Mouse (Mus musculus): ENCODE data around the gene Cacna1d. TPM values are rescaled to one million over a fixed set of nuclear protein-coding genes. Genes with fewer than 3 reads are reported as not detected.

The Cacna1d gene
- polyA plus RNA-seq, 1 experiment from 2014 or later: 2.6 TPM

DNA sequence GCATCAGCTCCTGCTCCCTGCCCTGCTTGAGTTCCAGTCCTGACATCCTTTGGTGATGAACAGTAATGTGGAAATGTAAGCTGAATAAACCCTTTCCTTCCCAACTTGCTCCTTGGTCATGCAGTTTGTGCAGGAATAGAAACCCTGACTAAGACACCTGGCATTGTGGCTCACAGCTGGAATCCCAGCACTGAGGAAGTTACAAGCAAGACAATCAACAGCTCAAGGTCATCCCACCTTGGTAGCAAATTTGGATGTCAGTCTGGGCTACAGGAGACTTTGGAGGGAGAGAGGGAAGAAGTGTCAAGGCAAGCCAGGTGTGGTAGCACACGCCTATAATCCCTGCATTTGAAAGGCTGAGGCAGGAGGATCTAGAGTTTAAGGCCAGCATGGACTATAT is 159.4 kb downstream of the Cacna1d start:
- Histone ChIP-seq H3K9me3 (ENCODE audit: control insufficient read depth, low read length) (no peaks in the 10 kb centered on the region), H3K4me3 (ENCODE audit: low read length) (no peak overlapping the region), H3K4me2 (ENCODE audit: low read depth, low read length) (no peak overlapping the region), H3K27me3 (replicated peaks; ENCODE audit: control insufficient read depth, insufficient read depth, low read length) (no peaks in the 10 kb centered on the region), H3K4me1 (ENCODE audit: control insufficient read depth, insufficient read depth, low read length) (peaks cover 5% of the 10 kb centered on the region), H3K9ac (ENCODE audit: low read depth, low read length) (no peak overlapping the region), H3K27ac (ENCODE audit: low read length) (no peak overlapping the region), H3K36me3 (ENCODE audit: control insufficient read depth, insufficient read depth, low read length) (no peaks in the 10 kb centered on the region)
- ATAC-seq: no peak
- 82% methylated on average over 1 of the region's 1 CpGs for WGBS

DNA sequence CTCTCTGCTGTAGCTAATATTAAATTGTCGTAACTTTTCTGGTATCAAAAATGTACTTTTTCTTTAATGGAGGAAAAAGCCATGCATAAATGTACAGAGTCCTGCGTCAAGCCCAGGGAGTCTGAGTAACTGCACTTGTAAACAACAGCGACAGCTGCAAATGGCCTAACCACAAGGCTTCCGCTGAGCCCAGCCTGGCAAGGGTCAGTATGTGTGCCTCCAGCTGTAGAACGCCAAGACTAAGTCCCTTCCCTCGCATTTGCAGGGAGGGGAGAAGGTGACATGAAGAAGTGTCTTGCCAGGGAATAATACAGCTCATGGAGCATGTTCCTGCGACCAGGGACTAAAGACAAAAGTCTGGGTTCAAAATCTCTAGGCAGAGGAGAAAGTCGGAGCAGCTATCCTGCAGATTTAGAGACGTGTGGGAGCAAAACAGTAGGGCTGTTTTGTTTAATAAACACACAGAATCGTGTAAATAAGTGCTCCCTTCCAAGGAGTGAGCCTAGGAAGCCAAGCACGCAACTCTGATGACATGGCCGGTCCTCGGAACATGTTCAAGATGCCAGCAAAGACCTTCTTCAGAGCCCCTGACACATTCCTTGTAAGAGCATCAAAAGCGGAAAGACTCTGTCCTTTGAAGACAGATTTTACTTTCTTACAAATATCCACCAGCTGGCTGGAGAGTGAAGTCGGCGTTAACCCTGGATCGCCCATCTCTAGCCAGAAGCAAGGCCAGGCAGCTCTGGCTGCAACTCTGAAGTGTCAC is 160.7 kb downstream of the Cacna1d start:
- Histone ChIP-seq H3K9me3 (ENCODE audit: control insufficient read depth, low read length) (no peaks in the 10 kb centered on the region), H3K36me3 (ENCODE audit: control insufficient read depth, insufficient read depth, low read length) (no peaks in the 10 kb centered on the region), H3K9ac (ENCODE audit: low read depth, low read length) (no peak overlapping the region), H3K27ac (ENCODE audit: low read length) (peak overlapping the region; percentile 62), H3K4me1 (ENCODE audit: control insufficient read depth, insufficient read depth, low read length) (peaks cover 16% of the 10 kb centered on the region), H3K4me2 (ENCODE audit: low read depth, low read length) (no peak overlapping the region), H3K27me3 (replicated peaks; ENCODE audit: control insufficient read depth, insufficient read depth, low read length) (no peaks in the 10 kb centered on the region), H3K4me3 (ENCODE audit: low read length) (no peak overlapping the region)
- no peak for ATAC-seq
- WGBS: 58% methylated on average over 17 of the region's 17 CpGs

DNA sequence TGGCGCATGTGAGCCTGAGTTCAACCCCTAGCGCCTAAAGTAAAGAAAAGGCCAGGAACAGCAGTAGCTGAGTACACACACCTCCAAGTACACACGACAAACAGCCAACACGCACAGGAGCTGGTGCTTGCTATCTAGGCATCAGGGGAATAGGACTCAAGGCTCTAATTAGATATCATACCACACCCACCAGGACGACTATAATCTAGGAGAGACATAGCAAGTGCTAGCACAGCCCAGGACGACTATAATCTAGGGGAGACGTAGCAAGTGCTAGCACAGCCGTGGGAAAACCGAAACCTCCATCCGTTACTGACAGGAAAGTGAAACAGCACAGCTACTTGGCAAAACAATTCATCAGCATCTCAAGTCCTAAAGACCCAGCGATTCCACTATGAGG is 162.1 kb downstream of the Cacna1d start:
- 61% methylated on average over 11 of the region's 11 CpGs for whole genome bisulfite sequencing
- no peak overlapping the region for H3K27ac ChIP-seq (ENCODE audit: low read length)
- no peak overlapping the region for H3K9ac ChIP-seq (ENCODE audit: low read depth, low read length)

DNA sequence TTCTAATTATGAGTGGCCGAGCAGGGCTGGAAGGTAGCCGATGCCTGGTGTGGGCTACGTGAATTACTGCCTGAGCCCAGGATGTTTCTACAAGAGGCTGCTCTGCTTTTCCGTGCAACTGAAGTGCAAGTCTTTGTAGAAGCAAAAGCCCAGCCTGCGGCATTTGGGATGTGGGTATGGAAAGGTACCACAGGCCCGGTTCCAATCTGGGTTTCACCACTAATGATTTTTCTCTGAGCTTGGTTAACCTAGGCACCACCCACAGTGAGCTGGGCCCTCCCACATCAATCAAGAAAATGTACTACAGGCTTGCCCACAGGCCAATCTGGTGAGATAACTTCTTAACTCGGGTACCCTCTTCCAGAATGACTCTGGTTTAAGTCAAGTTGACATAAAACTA is 163.8 kb downstream of the Cacna1d start:
- Histone ChIP-seq H3K27me3 (replicated peaks; ENCODE audit: control insufficient read depth, insufficient read depth, low read length) (no peaks in the 10 kb centered on the region), H3K9ac (ENCODE audit: low read depth, low read length) (no peak overlapping the region), H3K4me2 (ENCODE audit: low read depth, low read length) (no peak overlapping the region), H3K36me3 (ENCODE audit: control insufficient read depth, insufficient read depth, low read length) (no peaks in the 10 kb centered on the region), H3K9me3 (ENCODE audit: control insufficient read depth, low read length) (no peaks in the 10 kb centered on the region), H3K4me3 (ENCODE audit: low read length) (no peak overlapping the region), H3K27ac (ENCODE audit: low read length) (no peak overlapping the region), H3K4me1 (ENCODE audit: control insufficient read depth, insufficient read depth, low read length) (peaks cover 16% of the 10 kb centered on the region)
- no peak for ATAC-seq
- WGBS: 56% methylated on average over 7 of the region's 7 CpGs

More for the DNA sequence above, 162.1 kb downstream of the Cacna1d start:
- ATAC-seq: no peak
- H3K36me3 ChIP-seq (ENCODE audit: control insufficient read depth, insufficient read depth, low read length): no peaks in the 10 kb centered on the region
- no peaks in the 10 kb centered on the region for H3K27me3 ChIP-seq (replicated peaks; ENCODE audit: control insufficient read depth, insufficient read depth, low read length)
- peaks cover 16% of the 10 kb centered on the region for H3K4me1 ChIP-seq (ENCODE audit: control insufficient read depth, insufficient read depth, low read length)
- no peak overlapping the region for H3K4me3 ChIP-seq (ENCODE audit: low read length)
- no peaks in the 10 kb centered on the region for H3K9me3 ChIP-seq (ENCODE audit: control insufficient read depth, low read length)
- H3K4me2 ChIP-seq (ENCODE audit: low read depth, low read length): no peak overlapping the region

GRCm38 (mm10) chr14:30327051-30327450 is 164.2 kb downstream of the Cacna1d start:
- Histone ChIP-seq H3K27me3 (replicated peaks; ENCODE audit: control insufficient read depth, insufficient read depth, low read length) (no peaks in the 10 kb centered on the region), H3K36me3 (ENCODE audit: control insufficient read depth, insufficient read depth, low read length) (no peaks in the 10 kb centered on the region), H3K4me1 (ENCODE audit: control insufficient read depth, insufficient read depth, low read length) (peaks cover 16% of the 10 kb centered on the region), H3K27ac (ENCODE audit: low read length) (no peak overlapping the region), H3K9me3 (ENCODE audit: control insufficient read depth, low read length) (no peaks in the 10 kb centered on the region), H3K4me2 (ENCODE audit: low read depth, low read length) (no peak overlapping the region), H3K9ac (ENCODE audit: low read depth, low read length) (no peak overlapping the region), H3K4me3 (ENCODE audit: low read length) (no peak overlapping the region)
- 53% methylated on average over 8 of the region's 8 CpGs for WGBS
- no peak for ATAC-seq

- Histone ChIP-seq H3K9me3 (ENCODE audit: control insufficient read depth, low read length) (no peaks in the 10 kb centered on the region), H3K9ac (ENCODE audit: low read depth, low read length) (0 out of 2 replicates have a peak overlapping the region, but pooled peaks have one; percentile 21), H3K27ac (ENCODE audit: low read length) (peak overlapping the region; percentile 39), H3K4me3 (ENCODE audit: low read length) (no peak overlapping the region), H3K36me3 (ENCODE audit: control insufficient read depth, insufficient read depth, low read length) (no peaks in the 10 kb centered on the region), H3K27me3 (replicated peaks; ENCODE audit: control insufficient read depth, insufficient read depth, low read length) (no peaks in the 10 kb centered on the region), H3K4me2 (ENCODE audit: low read depth, low read length) (no peak overlapping the region), H3K4me1 (ENCODE audit: control insufficient read depth, insufficient read depth, low read length) (peaks cover 16% of the 10 kb centered on the region)
- no peak for ATAC-seq
- 62% methylated on average over 4 of the region's 4 CpGs for WGBS
Observed at GRCm38 (mm10) chr14:30326226-30326625, 165.0 kb downstream of the Cacna1d start.

DNA sequence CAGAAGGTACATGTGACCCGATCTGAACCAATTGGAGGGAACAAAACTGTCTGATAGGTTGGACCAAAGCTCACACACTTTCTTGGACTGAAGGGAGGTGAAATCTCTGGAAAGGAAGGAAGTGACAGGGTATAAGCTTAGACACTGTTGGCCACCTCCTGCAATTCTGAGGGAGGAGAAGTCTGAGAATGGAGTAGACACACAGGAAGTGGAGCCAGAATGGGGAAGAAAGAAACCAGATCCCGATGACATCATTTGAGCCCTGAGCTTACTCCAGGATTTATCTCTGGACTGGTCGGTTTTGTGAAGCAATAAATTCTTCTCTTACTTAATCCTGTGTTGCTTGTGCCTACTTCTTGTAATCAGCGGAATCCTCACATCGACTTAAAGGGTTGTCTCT is 166.3 kb downstream of the Cacna1d start:
- WGBS: 52% methylated on average over 5 of the region's 5 CpGs
- no peaks in the 10 kb centered on the region for H3K27me3 ChIP-seq (replicated peaks; ENCODE audit: control insufficient read depth, insufficient read depth, low read length)
- H3K4me1 ChIP-seq (ENCODE audit: control insufficient read depth, insufficient read depth, low read length): peaks cover 13% of the 10 kb centered on the region
- H3K9me3 ChIP-seq (ENCODE audit: control insufficient read depth, low read length): no peaks in the 10 kb centered on the region
- H3K4me2 ChIP-seq (ENCODE audit: low read depth, low read length): no peak overlapping the region
- no peak overlapping the region for H3K9ac ChIP-seq (ENCODE audit: low read depth, low read length)
- H3K36me3 ChIP-seq (ENCODE audit: control insufficient read depth, insufficient read depth, low read length): no peaks in the 10 kb centered on the region
- no peak overlapping the region for H3K4me3 ChIP-seq (ENCODE audit: low read length)
- no peak overlapping the region for H3K27ac ChIP-seq (ENCODE audit: low read length)
- ATAC-seq: no peak

GRCm38 (mm10) chr14:30318715-30319437 is 172.4 kb downstream of the Cacna1d start:
- Histone ChIP-seq H3K27me3 (replicated peaks; ENCODE audit: control insufficient read depth, insufficient read depth, low read length) (no peaks in the 10 kb centered on the region), H3K36me3 (ENCODE audit: control insufficient read depth, insufficient read depth, low read length) (no peaks in the 10 kb centered on the region)
- ATAC-seq: no peak

DNA sequence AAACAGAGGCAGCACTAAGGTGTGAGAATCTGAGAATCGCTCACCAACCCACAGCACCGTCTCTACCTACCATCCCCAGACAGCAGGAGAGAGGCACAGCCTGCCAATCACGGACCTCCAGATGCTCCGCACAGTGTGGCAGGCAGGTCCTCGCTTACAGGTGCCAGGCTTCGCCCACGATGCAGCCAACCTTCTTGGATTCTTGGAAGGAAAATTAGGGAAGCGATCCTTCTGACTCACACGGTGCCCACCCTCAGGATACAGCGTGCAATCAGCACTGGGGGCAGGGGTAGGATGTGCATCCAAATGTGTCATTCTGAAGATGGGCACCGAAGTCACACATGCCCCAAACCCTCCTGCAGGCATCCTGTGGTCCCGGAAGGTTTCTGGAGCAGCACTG is 173.0 kb downstream of the Cacna1d start:
- no peak overlapping the region for H3K9ac ChIP-seq (ENCODE audit: low read depth, low read length)
- no peaks in the 10 kb centered on the region for H3K4me1 ChIP-seq (ENCODE audit: control insufficient read depth, insufficient read depth, low read length)
- H3K4me2 ChIP-seq (ENCODE audit: low read depth, low read length): no peak overlapping the region
- H3K9me3 ChIP-seq (ENCODE audit: control insufficient read depth, low read length): no peaks in the 10 kb centered on the region
- H3K36me3 ChIP-seq (ENCODE audit: control insufficient read depth, insufficient read depth, low read length): no peaks in the 10 kb centered on the region
- WGBS: 90% methylated on average over 12 of the region's 12 CpGs
- no peak overlapping the region for H3K4me3 ChIP-seq (ENCODE audit: low read length)
- no peak for ATAC-seq
- no peaks in the 10 kb centered on the region for H3K27me3 ChIP-seq (replicated peaks; ENCODE audit: control insufficient read depth, insufficient read depth, low read length)
- H3K27ac ChIP-seq (ENCODE audit: low read length): no peak overlapping the region

More at GRCm38 (mm10) chr14:30318715-30319437, 172.4 kb downstream of the Cacna1d start:
- Histone ChIP-seq H3K9me3 (ENCODE audit: control insufficient read depth, low read length) (no peaks in the 10 kb centered on the region), H3K4me3 (ENCODE audit: low read length) (no peak overlapping the region), H3K27ac (ENCODE audit: low read length) (no peak overlapping the region), H3K4me1 (ENCODE audit: control insufficient read depth, insufficient read depth, low read length) (no peaks in the 10 kb centered on the region), H3K4me2 (ENCODE audit: low read depth, low read length) (no peak overlapping the region), H3K9ac (ENCODE audit: low read depth, low read length) (no peak overlapping the region)
- WGBS: 85% methylated on average over 9 of the region's 9 CpGs
